Mouse (Mus musculus) stomach, embryonic 14.5 days (tissue): ENCODE results near the gene Aplp1. TPM values are rescaled to one million over a fixed set of nuclear protein-coding genes. Genes with fewer than 3 reads are reported as not detected.

ENCODE experiments used
- polyA plus RNA-seq: library from polyadenylated mRNA; unstranded; fragments of >200 nt; fragmentation: Nextera tagmentation; extraction: Ambion mirVana; gene quantifications from 2 replicates; pipeline ENCODE4 v1.2.1, GENCODE M21; 2014

Gene Aplp1
- polyA plus RNA-seq, 1 experiment from 2014 or later = 37.4 TPM

Other genes starting within 250 kb of the Aplp1 start
- 95.8 and 99.8 TPM in 2 replicates for gene Capns1, start 246.7 kb downstream of the Aplp1 start, polyA plus RNA-seq
- gene Polr2i, start 213.6 kb downstream of the Aplp1 start, polyA plus RNA-seq = 143 and 177 TPM in 2 replicates
- 148 and 150 TPM in 2 replicates for gene Tbcb, start 213.3 kb downstream of the Aplp1 start, polyA plus RNA-seq
- not detected in 2 replicates for gene Ovol3, start 209.8 kb downstream of the Aplp1 start, polyA plus RNA-seq
- 0.25 and 0.34 TPM in 2 replicates for gene Thap8, start 165.4 kb downstream of the Aplp1 start, polyA plus RNA-seq
- gene Wdr62, start 165.1 kb downstream of the Aplp1 start, polyA plus RNA-seq = 7.9 and 9.8 TPM in 2 replicates
- gene Clip3, start 153.8 kb downstream of the Aplp1 start, polyA plus RNA-seq = 52.8 and 53.9 TPM in 2 replicates
- 70.1 and 76.2 TPM in 2 replicates for gene Alkbh6, start 136.8 kb downstream of the Aplp1 start, polyA plus RNA-seq
- gene Syne4, start 130.7 kb downstream of the Aplp1 start, polyA plus RNA-seq = 49.0 and 53.2 TPM in 2 replicates
- not detected in 2 replicates for gene E130208F15Rik, start 123.8 kb downstream of the Aplp1 start, polyA plus RNA-seq
- 14.4 and 17.0 TPM in 2 replicates for gene Sdhaf1, start 121.6 kb downstream of the Aplp1 start, polyA plus RNA-seq
- 5.2 and 6.7 TPM in 2 replicates for gene Lrfn3, start 82.8 kb downstream of the Aplp1 start, polyA plus RNA-seq
- 47.0 and 56.5 TPM in 2 replicates for gene Tyrobp, start 31.8 kb downstream of the Aplp1 start, polyA plus RNA-seq
- gene Hcst, start 25.7 kb downstream of the Aplp1 start, polyA plus RNA-seq = 1.1 TPM in 1 of 2 replicates, not detected in the other
- gene Nfkbid, start 23.8 kb downstream of the Aplp1 start, polyA plus RNA-seq = 2.0 and 2.7 TPM in 2 replicates
- gene Kirrel2, start 12.2 kb upstream of the Aplp1 start, polyA plus RNA-seq = 0.45 and 1.2 TPM in 2 replicates
- 0.70 TPM in 1 of 2 replicates, not detected in the other for gene Nphs1, start 12.8 kb upstream of the Aplp1 start, polyA plus RNA-seq
- not detected in 2 replicates for gene Prodh2, start 48.1 kb upstream of the Aplp1 start, polyA plus RNA-seq
- gene Arhgap33, start 89.5 kb upstream of the Aplp1 start, polyA plus RNA-seq = 13.2 and 13.4 TPM in 2 replicates
- 47.3 and 49.0 TPM in 2 replicates for gene Hspb6, start 106.6 kb upstream of the Aplp1 start, polyA plus RNA-seq
- gene Proser3, start 106.8 kb upstream of the Aplp1 start, polyA plus RNA-seq = 18.7 and 22.8 TPM in 2 replicates
- gene Lin37, start 114.3 kb upstream of the Aplp1 start, polyA plus RNA-seq = 40.8 and 43.7 TPM in 2 replicates
- 95.9 and 96.6 TPM in 2 replicates for gene U2af1l4, start 117.8 kb upstream of the Aplp1 start, polyA plus RNA-seq
- 7.1 and 10.0 TPM in 2 replicates for gene Gm49396, start 117.8 kb upstream of the Aplp1 start, polyA plus RNA-seq
- gene Psenen, start 118.1 kb upstream of the Aplp1 start, polyA plus RNA-seq = 113 and 117 TPM in 2 replicates
- gene Igflr1, start 119.9 kb upstream of the Aplp1 start, polyA plus RNA-seq = 1.3 and 2.6 TPM in 2 replicates
- gene Kmt2b, start 143.2 kb upstream of the Aplp1 start, polyA plus RNA-seq = 13.2 and 14.2 TPM in 2 replicates
- gene Zbtb32, start 153.4 kb upstream of the Aplp1 start, polyA plus RNA-seq = 0.27 and 0.43 TPM in 2 replicates
- 6.6 and 7.7 TPM in 2 replicates for gene Upk1a, start 167.3 kb upstream of the Aplp1 start, polyA plus RNA-seq
- gene Cox6b1, start 180.6 kb upstream of the Aplp1 start, polyA plus RNA-seq = 976 and 1,066 TPM in 2 replicates
- not detected in 2 replicates for gene Etv2, start 190.3 kb upstream of the Aplp1 start, polyA plus RNA-seq
- 85.7 and 96.8 TPM in 2 replicates for gene Rbm42, start 204.8 kb upstream of the Aplp1 start, polyA plus RNA-seq
- gene Haus5, start 219.5 kb upstream of the Aplp1 start, polyA plus RNA-seq = 48.5 and 50.5 TPM in 2 replicates
- gene Pmis2, start 226.1 kb upstream of the Aplp1 start, polyA plus RNA-seq = not detected in 2 replicates